Mouse (Mus musculus): ENCODE measurements at regions not wholly inside any gene's neighbourhood (a gene's known extent, or its start where the extent isn't known, plus 50 kb on each side); places are given as distances from the start of the nearest gene placed in this dataset.

- Histone ChIP-seq H3K4me1 (ENCODE audit: control insufficient read depth, insufficient read depth, low read length) (no peaks in the 10 kb centered on the region), H3K4me3 (replicated peaks; ENCODE audit: control insufficient read depth, low read depth, low read length) (no peak overlapping the region), H3K27ac (ENCODE audit: control insufficient read depth, insufficient read depth, low read depth, low read length, poor library complexity) (no peak overlapping the region)
- TF ChIP-seq CTCF (IDR thresholded peaks at IDR 0.05; ENCODE audit: control insufficient read depth, insufficient read depth, low read length) = no peak
- no peak for TF ChIP-seq POLR2A (IDR thresholded peaks at IDR 0.05; ENCODE audit: borderline replicate concordance, control insufficient read depth, low read depth, low read length)
- 80% methylated on average over 6 of the region's 6 CpGs for WGBS
Observed at GRCm38 (mm10) chr14:45056291-45056690, 68.3 kb downstream of the Ptger2 start.

- H3K27ac ChIP-seq (ENCODE audit: control insufficient read depth, insufficient read depth, low read depth, low read length, poor library complexity) = no peak overlapping the region
- H3K4me1 ChIP-seq (ENCODE audit: control insufficient read depth, insufficient read depth, low read length) = no peaks in the 10 kb centered on the region
- no peak overlapping the region for H3K4me3 ChIP-seq (replicated peaks; ENCODE audit: control insufficient read depth, low read depth, low read length)
- TF ChIP-seq POLR2A (IDR thresholded peaks at IDR 0.05; ENCODE audit: borderline replicate concordance, control insufficient read depth, low read depth, low read length) = no peak
- no peak for TF ChIP-seq CTCF (IDR thresholded peaks at IDR 0.05; ENCODE audit: control insufficient read depth, insufficient read depth, low read length)
- 75% methylated on average over 3 of the region's 3 CpGs for WGBS
Observed at GRCm38 (mm10) chr14:45061681-45062080, 73.7 kb downstream of the Ptger2 start.

- TF ChIP-seq POLR2A (IDR thresholded peaks at IDR 0.05; ENCODE audit: borderline replicate concordance, control insufficient read depth, low read depth, low read length) (no peak), CTCF (IDR thresholded peaks at IDR 0.05; ENCODE audit: control insufficient read depth, insufficient read depth, low read length) (no peak)
Observed at GRCm38 (mm10) chr14:45064498-45064897, 76.5 kb downstream of the Ptger2 start.

GRCm38 (mm10) chr14:45069598-45070212 lies 81.7 kb downstream of the Ptger2 start:
- H3K4me3 ChIP-seq (replicated peaks; ENCODE audit: control insufficient read depth, low read depth, low read length) = no peak overlapping the region
- no peak overlapping the region for H3K27ac ChIP-seq (ENCODE audit: control insufficient read depth, insufficient read depth, low read depth, low read length, poor library complexity)
- WGBS = 35% methylated on average over 6 of the region's 6 CpGs
- H3K4me1 ChIP-seq (ENCODE audit: control insufficient read depth, insufficient read depth, low read length) = no peaks in the 10 kb centered on the region; the same call in 1 of the 2 replicates
- TF ChIP-seq POLR2A (IDR thresholded peaks at IDR 0.05; ENCODE audit: borderline replicate concordance, control insufficient read depth, low read depth, low read length) = no peak
- TF ChIP-seq CTCF (IDR thresholded peaks at IDR 0.05; ENCODE audit: control insufficient read depth, insufficient read depth, low read length) = no peak

More at GRCm38 (mm10) chr14:45064498-45064897, 76.5 kb downstream of the Ptger2 start:
- 63% methylated on average over 1 of the region's 1 CpGs for WGBS
- Histone ChIP-seq H3K4me1 (ENCODE audit: control insufficient read depth, insufficient read depth, low read length) (no peaks in the 10 kb centered on the region), H3K4me3 (replicated peaks; ENCODE audit: control insufficient read depth, low read depth, low read length) (no peak overlapping the region), H3K27ac (ENCODE audit: control insufficient read depth, insufficient read depth, low read depth, low read length, poor library complexity) (no peak overlapping the region)

DNA sequence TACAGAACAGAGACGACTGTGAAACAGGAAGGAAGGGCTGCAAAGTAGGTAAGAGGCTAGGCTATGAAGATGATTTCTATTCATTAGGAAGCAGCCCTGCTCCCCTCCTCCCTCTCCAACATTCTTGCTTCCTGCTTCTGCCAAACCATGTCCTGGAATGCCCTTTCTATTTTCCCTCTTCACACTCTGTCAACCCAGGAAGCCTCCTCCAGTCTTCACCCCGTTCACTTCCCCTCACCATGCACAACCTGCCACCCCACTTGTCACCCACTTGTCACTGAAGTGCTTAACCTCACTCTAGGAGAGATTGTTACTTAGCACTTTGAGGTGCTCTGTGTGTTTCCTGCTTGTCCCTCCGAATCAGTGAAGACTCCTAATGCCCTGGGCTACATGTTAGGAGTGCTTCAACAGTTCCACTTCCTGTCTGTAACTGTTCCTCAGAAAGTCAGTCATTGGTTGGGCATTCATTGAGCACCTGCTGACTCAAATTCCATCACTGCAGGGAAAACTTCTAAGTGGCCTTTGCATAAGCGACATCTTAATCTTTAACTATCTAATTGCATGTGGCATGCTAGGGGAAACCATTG lies 87.0 kb downstream of the Ptger2 start:
- Histone ChIP-seq H3K27ac (ENCODE audit: control insufficient read depth, insufficient read depth, low read depth, low read length, poor library complexity) (peak overlapping the region; percentile 33; the same call in 1 of the 2 replicates), H3K4me3 (replicated peaks; ENCODE audit: control insufficient read depth, low read depth, low read length) (no peak overlapping the region), H3K4me1 (ENCODE audit: control insufficient read depth, insufficient read depth, low read length) (peaks cover 3% of the 10 kb centered on the region; the same call in 1 of the 2 replicates)
- 21% methylated on average over 4 of the region's 4 CpGs for WGBS
- TF ChIP-seq POLR2A (IDR thresholded peaks at IDR 0.05; ENCODE audit: borderline replicate concordance, control insufficient read depth, low read depth, low read length) = no peak
- TF ChIP-seq CTCF (IDR thresholded peaks at IDR 0.05; ENCODE audit: control insufficient read depth, insufficient read depth, low read length) = no peak

DNA sequence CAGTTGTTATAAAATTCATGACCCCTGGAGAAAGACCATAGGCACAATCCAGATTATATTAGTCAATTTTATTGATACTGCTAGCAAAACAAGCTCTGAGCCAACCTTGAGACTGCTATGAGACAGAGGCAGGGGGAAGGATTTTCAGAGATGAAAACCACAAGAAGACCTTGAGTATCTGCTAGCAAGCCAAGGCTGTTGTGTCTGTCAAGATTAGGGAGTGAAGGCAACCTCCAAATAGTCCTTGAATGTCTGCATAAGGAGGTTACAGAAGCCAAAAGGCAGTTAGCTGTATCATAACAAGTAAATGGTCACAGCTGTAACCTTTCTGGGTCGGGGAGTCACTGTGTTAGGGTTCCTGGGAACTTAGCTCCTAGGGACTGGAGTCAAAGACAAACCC lies 89.2 kb downstream of the Ptger2 start:
- 79% methylated on average over 1 of the region's 1 CpGs for WGBS
- TF ChIP-seq CTCF (IDR thresholded peaks at IDR 0.05; ENCODE audit: control insufficient read depth, insufficient read depth, low read length) (no peak), POLR2A (IDR thresholded peaks at IDR 0.05; ENCODE audit: borderline replicate concordance, control insufficient read depth, low read depth, low read length) (no peak)

GRCm38 (mm10) chr14:45079793-45080192 lies 91.8 kb downstream of the Ptger2 start:
- Histone ChIP-seq H3K4me1 (ENCODE audit: control insufficient read depth, insufficient read depth, low read length) (peaks cover 4% of the 10 kb centered on the region; the same call in 1 of the 2 replicates), H3K4me3 (replicated peaks; ENCODE audit: control insufficient read depth, low read depth, low read length) (no peak overlapping the region), H3K27ac (ENCODE audit: control insufficient read depth, insufficient read depth, low read depth, low read length, poor library complexity) (peak overlapping the region; percentile 45; the same call in 1 of the 2 replicates)
- TF ChIP-seq POLR2A (IDR thresholded peaks at IDR 0.05; ENCODE audit: borderline replicate concordance, control insufficient read depth, low read depth, low read length) = no peak
- TF ChIP-seq CTCF (IDR thresholded peaks at IDR 0.05; ENCODE audit: control insufficient read depth, insufficient read depth, low read length) = no peak
- WGBS = 0% methylated on average over 1 of the region's 1 CpGs

More for the DNA sequence above, 89.2 kb downstream of the Ptger2 start:
- Histone ChIP-seq H3K27ac (ENCODE audit: control insufficient read depth, insufficient read depth, low read depth, low read length, poor library complexity) (no peak overlapping the region), H3K4me3 (replicated peaks; ENCODE audit: control insufficient read depth, low read depth, low read length) (no peak overlapping the region), H3K4me1 (ENCODE audit: control insufficient read depth, insufficient read depth, low read length) (peaks cover 3% of the 10 kb centered on the region; the same call in 1 of the 2 replicates)

DNA sequence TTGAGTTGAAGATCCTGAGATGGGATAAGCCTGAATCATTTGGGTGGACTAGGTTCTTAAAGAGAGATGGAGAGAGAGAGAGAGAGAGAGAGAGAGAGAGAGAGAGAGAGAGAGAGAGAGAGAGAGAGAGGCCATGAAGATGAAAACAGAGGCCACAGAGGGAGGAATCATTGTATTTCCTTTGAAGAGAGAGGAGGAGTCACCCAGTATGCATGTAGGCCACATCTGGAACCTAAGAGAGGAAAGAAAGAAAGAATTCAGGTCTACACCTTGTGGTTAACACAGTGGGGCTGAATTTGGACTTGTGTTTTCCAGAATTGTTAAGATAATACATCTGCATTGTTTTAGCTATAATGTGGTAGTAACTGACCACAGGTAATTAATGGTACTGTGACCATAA lies 92.2 kb downstream of the Ptger2 start:
- Histone ChIP-seq H3K27ac (ENCODE audit: control insufficient read depth, insufficient read depth, low read depth, low read length, poor library complexity) (no peak overlapping the region), H3K4me1 (ENCODE audit: control insufficient read depth, insufficient read depth, low read length) (peaks cover 1% of the 10 kb centered on the region; the same call in 1 of the 2 replicates)
- TF ChIP-seq POLR2A (IDR thresholded peaks at IDR 0.05; ENCODE audit: borderline replicate concordance, control insufficient read depth, low read depth, low read length) (no peak), CTCF (IDR thresholded peaks at IDR 0.05; ENCODE audit: control insufficient read depth, insufficient read depth, low read length) (no peak)

More for the DNA sequence above, 92.2 kb downstream of the Ptger2 start:
- no peak overlapping the region for H3K4me3 ChIP-seq (replicated peaks; ENCODE audit: control insufficient read depth, low read depth, low read length)

Measured in bone marrow, adult 2 months (tissue).